Mouse (Mus musculus): ENCODE results near the gene Atp5c1. TPM values are rescaled to one million over a fixed set of nuclear protein-coding genes. Genes with fewer than 3 reads are reported as not detected.

Atp5c1 gene
- polyA plus RNA-seq (2016; fragmentation: Nextera tagmentation; extraction: Ambion mirVana) = 474 and 482 TPM in 2 replicates

DNA sequence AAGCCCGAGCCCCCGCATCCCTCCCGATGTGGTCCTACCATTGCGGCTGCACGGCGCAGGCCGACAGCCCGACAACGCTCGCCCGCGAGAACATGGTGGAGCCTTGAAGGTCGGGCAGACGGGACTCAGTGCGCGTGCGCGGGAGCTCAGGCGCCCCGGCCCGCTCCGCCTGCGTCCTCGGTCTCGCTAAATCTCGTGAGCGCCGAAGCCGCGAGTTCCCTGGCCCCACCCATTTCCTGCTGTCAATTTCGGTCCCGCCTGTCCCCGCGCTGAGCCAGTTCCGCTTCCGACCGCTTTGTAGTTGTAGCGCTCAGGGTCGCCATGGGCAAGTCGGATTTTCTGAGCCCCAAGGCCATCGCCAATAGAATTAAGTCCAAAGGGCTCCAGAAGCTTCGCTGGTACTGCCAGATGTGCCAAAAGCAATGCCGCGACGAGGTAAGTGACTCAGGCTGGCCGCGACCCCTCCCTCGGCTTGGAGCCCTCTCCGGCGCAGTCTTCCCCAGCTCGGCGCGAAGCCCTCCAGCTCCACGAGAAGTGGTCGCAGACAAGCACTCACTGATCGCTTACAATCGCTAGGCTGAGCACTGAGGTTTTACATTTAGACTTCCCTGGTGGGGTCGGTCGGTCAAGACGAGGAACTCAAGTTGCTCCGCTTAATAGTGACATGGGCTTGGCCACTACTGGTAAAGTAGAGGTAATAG is at the start of gene Atp5c1, which contains the start of gene Kin:
Atp5c1 (minus strand) TSS at position 201 of the 701 bp plus-strand sequence.
Kin (plus strand) TSS at position 284 of the 701 bp plus-strand sequence.
- no peaks in the 10 kb centered on the region for H3K27me3 ChIP-seq (replicated peaks)
- under 1% methylated on average over 61 of the region's 61 CpGs for WGBS
- no peaks in the 10 kb centered on the region for H3K9me3 ChIP-seq
- peak within 1 kb of the TSS; percentile 96 for H3K9ac ChIP-seq
- H3K36me3 ChIP-seq = peaks cover 8% of the 10 kb centered on the region; the same call in 1 of the 2 replicates
- peak within 1 kb of the TSS; percentile 70 for H3K4me2 ChIP-seq (replicated peaks)
- ATAC-seq (ENCODE audit: low FRiP score, low read depth) = peak; percentile 97
- H3K4me1 ChIP-seq = peaks cover 24% of the 10 kb centered on the region
- H3K4me3 ChIP-seq = peak within 1 kb of the TSS; percentile 83
- peak within 1 kb of the TSS; percentile 88 for H3K27ac ChIP-seq

DNA sequence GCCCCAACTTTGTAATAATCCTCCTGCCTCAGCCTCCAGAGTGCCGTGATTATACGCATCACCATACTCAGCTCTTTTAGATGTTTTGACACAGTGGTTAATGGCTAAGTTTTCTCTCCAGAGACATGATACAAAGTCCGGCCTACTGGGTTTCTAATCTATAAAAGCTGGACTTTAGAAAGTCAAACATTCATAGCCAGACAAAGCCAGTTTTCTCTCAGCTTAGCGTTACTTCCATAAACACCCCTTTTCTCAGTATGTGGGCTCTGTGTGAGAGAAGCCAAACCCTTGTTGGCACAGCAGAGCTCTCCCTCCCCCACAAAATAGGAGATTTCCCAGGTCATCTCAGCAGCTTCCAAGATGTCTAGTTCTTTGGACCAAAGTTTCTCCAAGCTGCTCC is 48.3 kb upstream of the Atp5c1 start:
- WGBS = 86% methylated on average over 4 of the region's 4 CpGs
- ATAC-seq (ENCODE audit: low FRiP score, low read depth) = no peak
- Histone ChIP-seq H3K4me3 (no peak overlapping the region), H3K4me2 (replicated peaks) (no peak overlapping the region), H3K9me3 (no peaks in the 10 kb centered on the region), H3K27me3 (replicated peaks) (no peaks in the 10 kb centered on the region), H3K36me3 (no peaks in the 10 kb centered on the region), H3K27ac (no peak overlapping the region), H3K9ac (no peak overlapping the region), H3K4me1 (no peaks in the 10 kb centered on the region)

DNA sequence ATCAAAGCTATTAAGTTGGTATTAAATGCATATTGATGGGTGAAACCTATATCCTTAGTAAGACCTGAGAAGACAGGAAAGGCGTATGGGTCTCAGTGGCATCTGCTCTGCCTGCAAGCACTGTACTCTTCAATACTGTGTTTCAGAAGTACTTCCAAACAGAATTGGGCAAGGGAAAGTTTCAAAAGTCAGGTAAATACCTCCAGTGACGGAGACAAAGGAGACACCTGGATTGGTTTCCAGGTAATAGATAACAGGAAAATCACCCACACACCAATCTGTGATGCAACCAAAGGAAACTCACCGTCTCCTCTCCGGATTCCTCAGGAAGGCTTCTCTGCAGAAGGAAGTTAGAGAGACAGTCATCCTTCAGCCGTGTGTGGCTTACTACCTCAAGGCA is 47.2 kb upstream of the Atp5c1 start:
- H3K4me1 ChIP-seq = no peaks in the 10 kb centered on the region
- no peak overlapping the region for H3K27ac ChIP-seq
- H3K9me3 ChIP-seq = no peaks in the 10 kb centered on the region
- no peak overlapping the region for H3K4me3 ChIP-seq
- WGBS = 92% methylated on average over 5 of the region's 5 CpGs
- no peak overlapping the region for H3K4me2 ChIP-seq (replicated peaks)
- ATAC-seq (ENCODE audit: low FRiP score, low read depth) = no peak
- H3K9ac ChIP-seq = no peak overlapping the region
- H3K27me3 ChIP-seq (replicated peaks) = no peaks in the 10 kb centered on the region
- H3K36me3 ChIP-seq = no peaks in the 10 kb centered on the region

DNA sequence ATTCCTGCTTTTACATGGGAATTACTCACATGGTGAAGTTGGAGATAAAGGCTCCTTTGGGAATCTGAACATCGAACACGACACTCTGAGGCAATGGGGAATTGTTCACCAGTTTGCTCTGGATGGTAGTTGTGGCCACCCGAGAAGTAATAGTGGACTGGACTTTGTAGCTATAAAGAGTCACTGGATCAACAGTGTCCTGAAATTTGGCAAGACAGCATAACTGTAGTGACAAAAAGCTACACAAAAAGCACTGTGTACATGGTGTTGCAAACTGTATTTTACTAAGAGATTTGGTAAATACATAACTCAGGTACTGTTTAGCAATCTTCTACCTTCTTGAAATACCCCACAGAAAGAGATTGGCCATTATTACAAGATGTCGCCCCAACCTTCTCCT is 45.8 kb upstream of the Atp5c1 start:
- H3K36me3 ChIP-seq = no peaks in the 10 kb centered on the region
- no peaks in the 10 kb centered on the region for H3K4me1 ChIP-seq
- H3K4me3 ChIP-seq = no peak overlapping the region
- no peaks in the 10 kb centered on the region for H3K27me3 ChIP-seq (replicated peaks)
- no peaks in the 10 kb centered on the region for H3K9me3 ChIP-seq
- no peak overlapping the region for H3K27ac ChIP-seq
- no peak for ATAC-seq (ENCODE audit: low FRiP score, low read depth)
- no peak overlapping the region for H3K4me2 ChIP-seq (replicated peaks)
- no peak overlapping the region for H3K9ac ChIP-seq
- WGBS = 90% methylated on average over 4 of the region's 4 CpGs

DNA sequence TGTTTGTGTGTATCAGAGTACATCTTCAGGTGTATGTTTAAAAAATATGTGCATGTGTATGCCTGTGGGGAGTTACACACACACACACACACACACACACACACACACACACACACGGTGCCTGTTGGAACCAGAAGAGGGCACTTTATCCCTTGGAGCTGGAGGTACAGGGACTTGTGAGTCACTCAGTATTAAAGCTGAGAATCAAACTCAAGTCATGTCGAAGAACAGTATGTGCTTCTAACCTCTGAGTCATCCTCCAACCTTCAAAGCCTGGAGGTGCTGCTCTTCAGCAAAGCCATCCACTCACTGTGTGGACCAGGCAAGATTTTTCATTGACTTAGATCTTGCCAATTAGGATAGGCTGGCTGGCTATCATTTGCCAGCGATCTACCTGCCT is 41.5 kb upstream of the Atp5c1 start:
- Histone ChIP-seq H3K4me3 (no peak overlapping the region), H3K4me1 (no peaks in the 10 kb centered on the region), H3K4me2 (replicated peaks) (no peak overlapping the region), H3K27me3 (replicated peaks) (no peaks in the 10 kb centered on the region), H3K9ac (no peak overlapping the region), H3K36me3 (no peaks in the 10 kb centered on the region), H3K27ac (no peak overlapping the region), H3K9me3 (no peaks in the 10 kb centered on the region)
- WGBS = 69% methylated on average over 3 of the region's 3 CpGs
- ATAC-seq (ENCODE audit: low FRiP score, low read depth) = no peak

DNA sequence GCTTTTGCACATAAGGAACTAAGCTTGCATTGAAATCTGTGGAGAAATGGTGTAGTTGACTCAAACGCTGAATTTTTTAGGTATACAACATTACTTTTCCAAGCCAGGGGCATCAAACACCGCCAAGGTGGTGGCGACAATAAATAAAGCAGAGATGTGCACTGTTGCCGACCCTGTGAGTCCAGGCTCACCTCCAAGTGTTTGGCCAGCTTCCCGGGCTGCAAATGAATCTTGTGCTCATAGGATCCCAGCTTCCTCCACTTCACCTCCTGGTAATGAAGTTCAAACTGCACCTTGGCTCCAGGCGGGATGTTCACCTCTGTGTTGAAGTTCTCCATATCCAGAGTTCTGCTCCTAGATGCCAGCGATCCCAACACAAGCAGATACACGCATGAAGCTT is 39.0 kb upstream of the Atp5c1 start:
- H3K4me2 ChIP-seq (replicated peaks) = no peak overlapping the region
- no peak for ATAC-seq (ENCODE audit: low FRiP score, low read depth)
- no peaks in the 10 kb centered on the region for H3K9me3 ChIP-seq
- H3K4me1 ChIP-seq = no peaks in the 10 kb centered on the region
- no peak overlapping the region for H3K9ac ChIP-seq
- no peaks in the 10 kb centered on the region for H3K36me3 ChIP-seq
- H3K4me3 ChIP-seq = no peak overlapping the region
- no peak overlapping the region for H3K27ac ChIP-seq
- 85% methylated on average over 8 of the region's 8 CpGs for WGBS
- H3K27me3 ChIP-seq (replicated peaks) = no peaks in the 10 kb centered on the region

DNA sequence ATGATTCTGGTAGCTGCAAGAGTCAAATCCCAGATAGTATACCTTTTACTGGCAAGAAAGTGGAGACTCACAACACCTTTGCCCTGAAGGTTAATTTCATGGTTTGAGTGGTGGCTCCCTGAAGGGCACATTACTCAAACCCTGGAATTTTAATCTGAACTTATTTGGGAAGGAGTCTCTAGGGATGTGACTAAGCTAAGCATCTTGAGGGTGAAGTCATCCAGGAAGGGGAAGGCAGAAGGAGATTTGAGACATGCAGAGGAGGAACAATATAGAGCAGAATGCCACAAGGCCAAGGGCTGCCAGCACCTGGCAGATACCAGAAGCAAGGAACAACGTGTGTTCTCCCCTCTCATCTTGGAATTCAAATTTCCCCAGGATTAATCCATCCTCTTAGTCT is 38.4 kb upstream of the Atp5c1 start:
- Histone ChIP-seq H3K27me3 (replicated peaks) (no peaks in the 10 kb centered on the region), H3K9me3 (no peaks in the 10 kb centered on the region), H3K4me1 (no peaks in the 10 kb centered on the region), H3K36me3 (no peaks in the 10 kb centered on the region), H3K9ac (no peak overlapping the region), H3K4me2 (replicated peaks) (no peak overlapping the region), H3K4me3 (no peak overlapping the region), H3K27ac (no peak overlapping the region)
- whole genome bisulfite sequencing = 67% methylated on average over 1 of the region's 1 CpGs
- no peak for ATAC-seq (ENCODE audit: low FRiP score, low read depth)

DNA sequence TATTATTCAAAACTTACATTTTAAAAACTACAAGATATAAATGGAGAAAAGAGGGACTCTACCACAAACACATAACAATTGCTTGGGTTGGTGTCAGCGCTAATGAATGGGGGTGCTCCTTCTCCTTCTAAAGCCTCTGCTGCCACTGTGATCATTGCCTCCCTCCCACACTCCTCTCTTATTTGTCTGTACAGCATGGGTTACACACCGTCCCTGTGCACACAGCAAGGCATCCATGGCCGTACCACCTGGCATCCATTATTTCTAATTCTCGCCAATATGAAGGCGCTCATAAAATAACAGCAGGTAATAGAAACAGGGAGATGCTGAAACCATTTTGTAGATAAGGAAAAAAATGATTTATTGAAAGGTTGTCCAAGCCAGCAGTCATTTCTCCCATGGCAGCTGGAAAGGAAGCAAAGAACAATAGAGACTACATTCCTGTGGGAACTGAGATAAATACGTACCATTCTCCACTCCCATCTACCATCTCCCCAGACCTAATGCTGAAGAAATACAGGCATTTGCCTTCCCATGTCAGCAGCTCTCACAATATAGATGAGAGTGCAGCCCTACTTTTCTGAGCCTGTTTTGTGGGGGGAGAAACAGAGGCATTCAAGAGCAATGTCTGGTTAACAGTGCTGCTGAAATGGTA is 28.4 kb upstream of the Atp5c1 start:
- Histone ChIP-seq H3K9ac (no peak overlapping the region), H3K4me3 (no peak overlapping the region), H3K9me3 (no peaks in the 10 kb centered on the region), H3K36me3 (no peaks in the 10 kb centered on the region), H3K27ac (no peak overlapping the region), H3K4me2 (replicated peaks) (no peak overlapping the region), H3K27me3 (replicated peaks) (no peaks in the 10 kb centered on the region), H3K4me1 (no peaks in the 10 kb centered on the region)
- peak; percentile 65 for ATAC-seq (ENCODE audit: low FRiP score, low read depth)
- WGBS = 69% methylated on average over 6 of the region's 6 CpGs

DNA sequence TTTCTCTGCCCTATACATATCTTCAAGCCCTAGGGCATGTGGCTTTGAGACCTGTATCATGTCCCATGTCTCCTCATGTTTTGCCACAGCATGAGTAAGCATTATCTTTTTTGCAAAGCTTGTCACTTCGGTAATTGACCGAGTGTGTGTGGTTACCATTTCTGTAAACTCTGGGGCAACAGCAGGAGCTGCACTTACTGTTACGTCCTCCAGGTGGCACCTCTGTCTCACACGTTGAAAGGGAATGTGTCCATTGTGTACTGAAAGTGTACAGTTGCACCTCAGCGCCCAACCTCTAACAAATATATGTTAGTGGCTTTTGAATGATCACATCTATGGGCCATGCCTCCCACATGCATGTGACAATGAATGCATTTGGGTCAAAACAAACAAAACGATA is 20.9 kb upstream of the Atp5c1 start:
- WGBS = 42% methylated on average over 6 of the region's 6 CpGs
- H3K27ac ChIP-seq = no peak overlapping the region

DNA sequence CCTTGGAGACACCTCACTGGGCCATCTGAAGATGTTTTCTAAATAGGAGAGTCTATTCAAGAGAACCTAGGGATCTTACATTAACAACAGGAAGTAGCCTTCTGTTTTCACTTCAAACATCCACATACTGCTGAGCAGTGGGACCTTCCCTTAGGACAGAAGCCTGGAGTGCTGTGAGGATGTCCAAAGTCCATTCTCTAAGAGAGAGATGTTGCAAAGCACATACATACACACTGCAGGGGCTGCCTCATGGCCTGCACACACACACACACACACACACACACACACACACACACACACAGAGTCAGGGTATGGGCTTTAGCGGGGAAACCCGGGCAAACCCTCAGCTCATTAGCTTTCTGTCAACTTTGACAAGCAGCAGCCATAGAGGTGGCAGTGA is 20.2 kb upstream of the Atp5c1 start:
- H3K27me3 ChIP-seq (replicated peaks) = no peaks in the 10 kb centered on the region
- H3K4me1 ChIP-seq = no peaks in the 10 kb centered on the region
- H3K27ac ChIP-seq = no peak overlapping the region
- H3K36me3 ChIP-seq = no peaks in the 10 kb centered on the region
- H3K4me3 ChIP-seq = no peak overlapping the region
- H3K9me3 ChIP-seq = no peaks in the 10 kb centered on the region
- H3K4me2 ChIP-seq (replicated peaks) = no peak overlapping the region
- H3K9ac ChIP-seq = no peak overlapping the region
- 56% methylated on average over 2 of the region's 2 CpGs for WGBS
- no peak for ATAC-seq (ENCODE audit: low FRiP score, low read depth)

More for the DNA sequence above, 20.9 kb upstream of the Atp5c1 start:
- no peak overlapping the region for H3K4me2 ChIP-seq (replicated peaks)
- H3K9me3 ChIP-seq = no peaks in the 10 kb centered on the region
- no peaks in the 10 kb centered on the region for H3K36me3 ChIP-seq
- H3K4me3 ChIP-seq = no peak overlapping the region
- no peak overlapping the region for H3K9ac ChIP-seq
- no peak for ATAC-seq (ENCODE audit: low FRiP score, low read depth)
- H3K27me3 ChIP-seq (replicated peaks) = no peaks in the 10 kb centered on the region
- no peaks in the 10 kb centered on the region for H3K4me1 ChIP-seq

DNA sequence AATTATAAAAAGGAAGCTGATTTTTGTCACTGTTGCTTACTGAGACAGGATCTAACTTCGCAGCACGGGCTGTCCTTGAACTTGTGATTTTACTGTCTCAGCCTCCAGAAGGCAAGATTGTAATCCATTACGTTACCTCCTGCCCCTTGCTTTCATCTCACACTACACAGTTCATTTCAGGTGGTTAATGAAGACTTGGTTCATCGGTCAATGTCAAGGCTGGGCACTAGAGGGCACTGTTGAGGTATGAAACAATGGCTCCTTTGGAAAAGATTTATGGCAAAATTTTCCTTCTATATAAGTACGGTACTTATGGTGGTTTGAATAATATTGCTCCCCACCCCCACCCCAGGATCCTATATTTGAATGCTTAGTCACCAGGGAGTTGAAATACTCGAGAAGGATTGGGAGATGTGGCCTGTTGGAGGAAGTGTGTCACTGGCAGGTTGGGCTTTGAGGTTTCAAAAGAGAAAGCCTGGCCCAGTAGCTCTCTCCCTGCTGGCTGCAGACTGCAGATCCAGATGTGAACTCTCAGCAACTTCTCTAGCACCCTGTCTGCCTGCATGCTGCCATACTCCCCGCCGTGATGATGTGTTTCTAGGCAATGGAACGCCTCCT is 18.4 kb upstream of the Atp5c1 start:
- Histone ChIP-seq H3K4me3 (no peak overlapping the region), H3K9ac (no peak overlapping the region), H3K27ac (no peak overlapping the region), H3K27me3 (replicated peaks) (no peaks in the 10 kb centered on the region), H3K36me3 (no peaks in the 10 kb centered on the region), H3K9me3 (no peaks in the 10 kb centered on the region), H3K4me2 (replicated peaks) (no peak overlapping the region), H3K4me1 (no peaks in the 10 kb centered on the region)
- ATAC-seq (ENCODE audit: low FRiP score, low read depth) = no peak
- 36% methylated on average over 9 of the region's 9 CpGs for WGBS

DNA sequence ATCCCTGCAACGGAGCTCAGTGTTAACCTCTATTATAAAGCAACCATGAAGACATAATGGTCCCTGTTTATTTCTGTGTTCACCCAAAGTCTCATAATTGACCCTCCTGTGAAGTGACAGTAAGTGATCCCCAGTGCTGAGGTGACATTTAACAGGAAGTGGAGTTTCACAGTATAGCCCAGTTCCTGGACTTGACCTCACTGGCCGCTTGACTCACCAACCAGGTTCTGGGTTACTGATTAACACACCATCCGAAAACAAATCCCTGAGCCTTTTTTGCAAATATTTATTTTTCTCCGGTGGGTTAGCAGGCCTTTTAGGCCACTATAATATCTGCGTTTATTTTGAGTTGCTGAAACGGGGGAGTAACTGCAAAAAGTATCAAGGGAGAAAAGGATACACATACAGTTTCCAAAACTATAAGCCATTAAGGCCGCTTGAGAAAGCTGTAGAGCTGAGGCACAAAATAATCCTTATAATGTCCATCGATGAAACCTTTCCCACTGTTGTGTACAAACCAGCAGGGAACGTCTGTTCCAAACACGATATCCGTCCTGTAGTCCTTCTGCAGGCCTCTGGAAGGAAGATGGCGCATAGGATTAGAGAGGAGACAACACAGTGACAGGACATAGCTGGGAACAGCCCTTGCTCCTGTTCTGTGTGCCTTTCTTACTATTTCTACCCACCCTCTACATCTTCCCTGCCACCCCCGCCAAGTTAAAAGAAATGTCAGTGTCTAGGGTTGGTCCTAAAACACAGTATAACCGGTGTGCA is 14.2 kb upstream of the Atp5c1 start:
- Histone ChIP-seq H3K27ac (no peak overlapping the region), H3K9ac (no peak overlapping the region), H3K4me3 (no peak overlapping the region), H3K9me3 (no peaks in the 10 kb centered on the region), H3K36me3 (peaks cover 36% of the 10 kb centered on the region), H3K27me3 (replicated peaks) (no peaks in the 10 kb centered on the region), H3K4me2 (replicated peaks) (no peak overlapping the region), H3K4me1 (no peaks in the 10 kb centered on the region)
- WGBS = 89% methylated on average over 14 of the region's 14 CpGs
- no peak for ATAC-seq (ENCODE audit: low FRiP score, low read depth)
